Mouse (Mus musculus): ENCODE measurements around the gene Hdgfl2. TPM values are rescaled to one million over a fixed set of nuclear protein-coding genes. Genes with fewer than 3 reads are reported as not detected.
A peak's percentile ranks its signal among the peaks of the same experiment; 100 is the strongest.

The Hdgfl2 gene
- polyA plus RNA-seq, 1 experiment from 2014 or later: 191 TPM

DNA sequence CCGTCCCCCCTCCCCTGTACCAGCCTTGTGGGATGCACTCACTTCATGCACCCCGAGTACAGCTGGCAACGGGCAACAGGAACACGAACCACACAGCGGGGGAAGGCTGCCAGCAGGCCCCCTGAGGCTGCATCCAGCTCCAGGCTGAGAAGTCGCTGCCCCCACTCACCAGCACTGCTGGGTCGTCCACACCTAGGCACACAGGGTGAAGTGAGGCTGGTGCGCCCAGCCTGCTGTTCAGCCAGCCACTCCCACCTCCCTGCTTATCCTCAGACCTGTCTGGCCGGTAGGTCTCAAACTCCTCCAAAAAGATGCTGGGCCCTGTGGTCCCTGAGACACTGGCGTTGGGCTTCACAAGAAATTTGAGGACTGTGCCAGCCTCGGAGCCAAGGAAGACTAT is 46.7 kb downstream of the Hdgfl2 start:
- Histone ChIP-seq H3K27ac (replicated peaks) (no peak overlapping the region), H3K4me3 (no peak overlapping the region), H3K27me3 (ENCODE audit: low read depth, poor library complexity, severe bottlenecking) (peaks cover 48% of the 10 kb centered on the region), H3K36me3 (peaks cover 13% of the 10 kb centered on the region), H3K4me1 (peaks cover 12% of the 10 kb centered on the region), H3K9me3 (replicated peaks) (peaks cover 22% of the 10 kb centered on the region)
- DNase-seq (ENCODE audit: low spot score): no peak
- 80% methylated on average over 11 of the region's 11 CpGs for WGBS

DNA sequence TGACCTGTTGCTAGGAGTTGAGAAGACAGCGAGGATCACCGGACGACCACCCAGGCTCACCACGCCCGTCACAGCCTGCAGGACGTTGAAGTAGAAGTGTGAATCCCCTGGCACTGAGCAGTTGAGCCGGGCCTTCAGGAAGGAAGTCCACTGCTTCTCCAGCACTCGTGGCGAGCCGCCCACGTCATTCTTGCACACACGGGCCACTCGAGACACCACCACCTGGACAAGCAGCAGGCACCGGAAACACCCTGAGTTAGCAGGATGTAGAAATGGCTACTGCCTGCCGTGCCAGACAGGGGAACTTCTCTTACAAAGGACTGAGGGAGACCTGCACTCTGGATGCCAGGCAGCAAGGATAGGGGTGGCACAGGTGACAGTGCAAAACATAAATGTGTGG is 48.8 kb downstream of the Hdgfl2 start:
- Histone ChIP-seq H3K4me3 (no peak overlapping the region), H3K27ac (replicated peaks) (no peak overlapping the region), H3K27me3 (ENCODE audit: low read depth, poor library complexity, severe bottlenecking) (peaks cover 27% of the 10 kb centered on the region), H3K4me1 (peaks cover 17% of the 10 kb centered on the region), H3K9me3 (replicated peaks) (peaks cover 6% of the 10 kb centered on the region), H3K36me3 (peaks cover 12% of the 10 kb centered on the region)
- WGBS: 89% methylated on average over 15 of the region's 15 CpGs
- no peak for DNase-seq (ENCODE audit: low spot score)

DNA sequence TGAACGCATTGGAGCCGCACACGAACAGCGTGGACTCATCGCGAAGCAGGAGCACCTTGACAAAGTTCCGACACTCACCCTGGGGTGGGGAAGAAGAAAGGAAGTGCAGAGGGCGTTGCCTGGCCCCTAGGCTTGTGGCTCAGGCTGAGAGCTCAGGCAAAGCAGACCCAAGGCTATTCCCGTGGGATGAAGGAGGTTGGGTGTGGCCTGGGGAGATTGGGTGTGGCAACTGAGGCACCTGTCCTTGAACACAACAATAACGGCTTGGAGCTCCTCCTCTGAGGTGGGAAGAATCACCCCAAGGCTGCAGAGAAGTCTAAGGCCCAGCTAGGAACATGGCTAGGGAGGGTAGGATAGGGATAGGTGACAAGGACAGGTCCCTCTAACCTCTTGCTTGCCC is 51.7 kb downstream of the Hdgfl2 start:
- Histone ChIP-seq H3K4me3 (no peak overlapping the region), H3K36me3 (peaks cover 12% of the 10 kb centered on the region), H3K27ac (replicated peaks) (no peak overlapping the region), H3K9me3 (replicated peaks) (no peaks in the 10 kb centered on the region; the same call in 1 of the 2 replicates), H3K27me3 (ENCODE audit: low read depth, poor library complexity, severe bottlenecking) (peaks cover 11% of the 10 kb centered on the region), H3K4me1 (peaks cover 32% of the 10 kb centered on the region)
- no peak for DNase-seq (ENCODE audit: low spot score)
- 93% methylated on average over 10 of the region's 10 CpGs for WGBS

DNA sequence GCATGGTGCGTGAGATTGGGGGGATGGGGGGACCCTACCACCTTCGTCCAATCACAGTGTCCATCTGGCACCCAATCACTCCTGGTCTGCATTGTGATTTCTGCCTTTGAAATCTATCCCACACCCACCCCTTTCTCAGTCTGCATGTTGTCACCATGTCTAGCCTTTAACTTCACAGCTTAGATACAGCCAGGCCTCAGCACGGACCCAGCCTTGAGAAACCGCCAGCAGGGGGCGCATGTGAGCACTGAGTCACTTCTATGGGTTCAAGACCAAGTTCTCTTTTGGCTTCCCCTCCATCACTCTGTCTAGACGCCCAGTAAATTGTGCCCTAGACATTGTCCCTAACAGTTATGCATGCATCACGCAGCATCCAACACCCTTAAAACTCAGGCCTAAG is 52.4 kb downstream of the Hdgfl2 start:
- H3K27ac ChIP-seq (replicated peaks): no peak overlapping the region
- no peaks in the 10 kb centered on the region; the same call in 1 of the 2 replicates for H3K9me3 ChIP-seq (replicated peaks)
- H3K36me3 ChIP-seq: peaks cover 12% of the 10 kb centered on the region
- H3K4me1 ChIP-seq: peaks cover 32% of the 10 kb centered on the region
- no peak overlapping the region for H3K4me3 ChIP-seq
- H3K27me3 ChIP-seq (ENCODE audit: low read depth, poor library complexity, severe bottlenecking): peaks cover 18% of the 10 kb centered on the region
- peak; percentile 62 for DNase-seq (ENCODE audit: low spot score)
- 39% methylated on average over 7 of the region's 7 CpGs for WGBS

DNA sequence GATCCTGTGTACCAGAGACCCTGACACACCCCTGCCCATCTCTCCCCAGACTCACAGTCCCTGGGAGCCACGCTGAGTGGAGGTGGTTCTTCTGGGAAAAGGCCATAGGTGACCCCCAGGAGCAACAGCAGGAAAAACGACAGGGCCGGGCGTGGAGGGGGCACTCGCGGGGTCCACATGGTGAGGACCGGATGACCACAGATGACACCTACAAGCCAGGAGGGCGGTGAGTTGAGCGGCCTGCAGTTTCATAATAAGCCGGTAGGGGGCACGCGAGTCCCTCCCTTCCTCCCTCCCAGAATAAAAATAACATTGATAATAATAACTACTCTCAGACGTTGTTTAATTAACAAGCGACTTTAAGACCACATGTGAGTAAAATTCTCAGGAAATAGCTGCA is 53.2 kb downstream of the Hdgfl2 start:
- WGBS: 5% methylated on average over 14 of the region's 14 CpGs
- no peaks in the 10 kb centered on the region; the same call in 1 of the 2 replicates for H3K9me3 ChIP-seq (replicated peaks)
- H3K4me1 ChIP-seq: peaks cover 38% of the 10 kb centered on the region
- DNase-seq (ENCODE audit: low spot score): peak; percentile 60
- H3K27me3 ChIP-seq (ENCODE audit: low read depth, poor library complexity, severe bottlenecking): peaks cover 27% of the 10 kb centered on the region
- H3K4me3 ChIP-seq: no peak overlapping the region
- H3K27ac ChIP-seq (replicated peaks): no peak overlapping the region
- peaks cover 12% of the 10 kb centered on the region for H3K36me3 ChIP-seq

DNA sequence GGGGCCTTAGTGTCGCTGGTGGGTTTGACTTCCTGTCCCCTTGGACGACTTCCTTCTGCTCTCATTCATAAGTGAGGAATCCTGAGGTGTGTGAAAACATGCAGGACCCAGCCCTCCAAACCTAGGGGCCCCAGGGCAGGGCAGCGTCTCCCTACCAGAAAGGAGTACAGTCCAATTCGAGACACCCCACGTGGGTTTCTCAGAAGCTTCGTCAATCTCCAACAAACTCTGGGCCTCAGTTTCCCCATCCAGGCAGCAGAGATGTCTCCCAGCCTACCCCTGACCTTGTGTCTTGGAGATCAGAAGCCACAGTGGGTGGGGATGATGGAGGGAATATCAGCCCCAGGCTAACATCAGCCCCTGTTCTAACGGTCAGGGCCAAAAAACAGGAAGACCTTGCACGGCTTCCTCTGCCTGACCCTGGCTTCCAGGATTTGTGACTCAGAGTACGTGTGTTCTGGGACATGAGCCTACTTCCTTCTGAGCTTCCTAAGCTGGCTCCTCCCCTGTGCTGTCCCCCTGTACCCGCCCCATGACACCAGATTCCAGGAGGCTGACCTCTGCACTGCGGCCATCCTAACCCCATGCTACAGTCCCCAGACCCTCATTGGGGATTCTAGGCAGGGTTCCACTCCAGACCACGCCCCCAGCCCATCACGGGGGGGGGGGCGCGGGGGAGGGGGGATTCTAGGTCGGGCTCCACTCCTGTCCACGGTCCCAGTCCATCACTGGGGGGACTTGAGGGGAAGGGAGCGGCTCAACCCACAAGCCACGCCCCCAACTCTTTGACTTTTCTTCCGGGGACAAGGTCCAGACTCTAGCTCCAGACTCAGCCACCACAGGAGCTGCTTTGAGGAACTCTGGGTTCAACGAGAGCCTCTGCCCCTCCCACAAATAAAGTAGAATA is 54.3 kb downstream of the Hdgfl2 start:
- Histone ChIP-seq H3K9me3 (replicated peaks) (no peaks in the 10 kb centered on the region; the same call in 1 of the 2 replicates), H3K36me3 (peaks cover 8% of the 10 kb centered on the region), H3K27ac (replicated peaks) (peak overlapping the region; percentile 50; the same call in 1 of the 2 replicates), H3K27me3 (ENCODE audit: low read depth, poor library complexity, severe bottlenecking) (peaks cover 37% of the 10 kb centered on the region), H3K4me1 (peaks cover 48% of the 10 kb centered on the region), H3K4me3 (peak overlapping the region; percentile 47)
- peak; percentile 56 for DNase-seq (ENCODE audit: low spot score)
- WGBS: 22% methylated on average over 18 of the region's 21 CpGs

DNA sequence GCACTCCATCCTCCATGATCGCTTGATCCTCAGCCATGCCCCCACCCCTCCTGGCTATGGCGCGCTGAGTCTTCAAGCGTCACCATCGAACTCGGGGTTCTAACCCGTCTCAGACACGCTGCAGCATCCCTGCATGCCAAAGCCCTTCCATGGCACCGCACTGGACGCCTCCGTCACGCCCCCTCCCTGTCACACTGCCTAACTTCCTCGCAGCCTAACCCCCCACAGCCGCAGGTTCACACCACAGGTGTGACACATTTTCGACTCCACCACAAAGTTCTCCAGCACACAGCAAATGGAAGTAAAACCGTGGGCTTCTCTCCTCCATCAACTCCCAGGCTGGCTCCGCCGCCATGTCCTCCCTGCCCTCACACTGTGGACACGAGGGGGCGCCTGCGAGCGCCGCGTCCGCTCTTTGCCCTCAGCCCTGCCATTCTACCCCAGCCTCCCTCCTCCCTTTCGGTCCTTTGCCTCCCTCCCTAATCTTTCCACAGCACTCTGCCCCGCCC is 55.1 kb downstream of the Hdgfl2 start:
- WGBS: 2% methylated on average over 27 of the region's 27 CpGs
- H3K9me3 ChIP-seq (replicated peaks): no peaks in the 10 kb centered on the region; the same call in 1 of the 2 replicates
- H3K4me3 ChIP-seq: peak overlapping the region; percentile 47
- peaks cover 8% of the 10 kb centered on the region for H3K36me3 ChIP-seq
- peaks cover 45% of the 10 kb centered on the region for H3K27me3 ChIP-seq (ENCODE audit: low read depth, poor library complexity, severe bottlenecking)
- DNase-seq (ENCODE audit: low spot score): peak; percentile 65
- H3K27ac ChIP-seq (replicated peaks): peak overlapping the region; percentile 50
- H3K4me1 ChIP-seq: peaks cover 56% of the 10 kb centered on the region

DNA sequence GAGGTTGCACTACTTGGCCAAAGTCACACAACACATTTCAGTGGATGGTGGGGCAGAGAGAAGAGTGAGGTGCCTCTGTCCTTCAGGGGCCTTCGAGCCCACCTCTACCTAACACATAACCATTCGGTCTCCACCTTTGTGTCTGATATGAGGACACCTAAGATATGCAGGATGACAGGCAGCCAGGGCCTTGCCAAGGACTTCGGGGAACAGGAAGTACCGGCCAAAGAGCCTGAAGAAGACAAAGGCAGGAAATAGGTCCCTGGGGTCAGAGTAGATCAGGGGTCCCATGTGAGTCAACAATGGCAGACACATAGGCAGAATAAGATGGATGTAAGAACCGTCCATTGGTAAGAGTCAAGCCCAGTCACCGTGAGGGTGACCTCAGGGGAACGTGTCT is 57.1 kb downstream of the Hdgfl2 start:
- Histone ChIP-seq H3K4me1 (peaks cover 76% of the 10 kb centered on the region), H3K27me3 (ENCODE audit: low read depth, poor library complexity, severe bottlenecking) (peaks cover 65% of the 10 kb centered on the region), H3K27ac (replicated peaks) (no peak overlapping the region), H3K9me3 (replicated peaks) (no peaks in the 10 kb centered on the region), H3K4me3 (no peak overlapping the region), H3K36me3 (no peaks in the 10 kb centered on the region)
- WGBS: 93% methylated on average over 7 of the region's 7 CpGs
- DNase-seq (ENCODE audit: low spot score): no peak

DNA sequence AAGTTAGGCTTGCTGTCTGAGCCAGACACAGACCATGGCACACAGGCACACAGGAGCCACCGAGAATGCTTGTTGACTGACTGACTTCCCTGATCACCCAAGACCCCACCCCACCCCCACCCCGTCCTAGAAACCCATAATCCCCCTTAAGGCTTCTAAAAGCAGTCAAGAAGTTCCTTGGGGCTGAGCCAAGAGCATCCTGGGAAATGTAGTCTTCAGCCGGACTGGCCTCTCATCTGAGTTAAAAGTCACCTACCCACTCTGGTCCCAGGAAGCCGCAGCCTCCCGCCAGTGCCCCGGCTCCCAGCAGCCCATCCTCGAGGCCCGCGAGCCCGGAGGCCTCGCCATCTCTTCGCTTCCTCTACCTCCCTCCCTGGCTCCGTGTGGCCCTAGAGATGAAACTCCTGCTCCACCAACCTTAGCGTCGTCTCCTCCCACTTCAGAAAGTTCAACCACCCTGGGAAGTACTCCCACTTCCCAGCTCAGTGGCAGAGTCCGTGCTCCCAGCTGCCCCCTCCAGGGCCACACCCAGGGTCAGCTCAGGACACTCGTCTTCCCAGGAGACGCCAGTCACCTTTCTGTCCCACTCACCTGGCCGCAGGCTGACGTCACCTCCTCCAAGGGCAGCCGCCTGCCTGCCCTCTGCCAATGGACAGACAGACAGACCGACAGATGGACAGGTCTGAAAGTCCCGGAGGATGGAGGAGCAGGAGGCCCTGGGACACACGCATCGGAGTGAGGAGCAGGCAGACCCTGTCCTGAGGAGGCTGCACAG is 58.6 kb downstream of the Hdgfl2 start:
- H3K9me3 ChIP-seq (replicated peaks): no peaks in the 10 kb centered on the region
- H3K4me1 ChIP-seq: peaks cover 86% of the 10 kb centered on the region
- WGBS: 15% methylated on average over 25 of the region's 25 CpGs
- no peak for DNase-seq (ENCODE audit: low spot score)
- H3K36me3 ChIP-seq: no peaks in the 10 kb centered on the region
- H3K27ac ChIP-seq (replicated peaks): no peak overlapping the region
- peak overlapping the region; percentile 79 for H3K4me3 ChIP-seq
- peaks cover 80% of the 10 kb centered on the region for H3K27me3 ChIP-seq (ENCODE audit: low read depth, poor library complexity, severe bottlenecking)

DNA sequence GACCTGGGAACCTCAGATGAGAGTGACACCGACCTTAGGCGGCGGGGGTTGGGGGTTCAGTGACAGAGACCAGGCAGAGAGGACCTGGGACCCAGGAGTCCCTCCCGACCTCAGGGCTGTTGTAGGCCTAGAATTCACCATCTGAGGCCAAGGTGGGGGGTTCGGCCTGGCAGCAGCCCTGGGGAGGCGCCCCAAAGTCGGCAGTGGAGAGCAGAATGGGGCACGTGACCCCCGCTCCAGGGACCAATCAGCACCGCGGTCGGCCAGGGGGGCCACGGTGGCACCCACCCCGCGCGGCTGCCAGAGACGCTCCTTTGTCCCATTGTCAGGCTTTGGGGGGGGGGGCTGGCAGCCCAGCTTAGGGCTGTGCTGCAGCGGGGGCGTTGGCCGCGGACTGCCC is 59.9 kb downstream of the Hdgfl2 start:
- Histone ChIP-seq H3K9me3 (replicated peaks) (no peaks in the 10 kb centered on the region), H3K27ac (replicated peaks) (peak overlapping the region; percentile 81), H3K27me3 (ENCODE audit: low read depth, poor library complexity, severe bottlenecking) (peaks cover 93% of the 10 kb centered on the region), H3K36me3 (no peaks in the 10 kb centered on the region), H3K4me3 (peak overlapping the region; percentile 79), H3K4me1 (peaks cover 74% of the 10 kb centered on the region)
- DNase-seq (ENCODE audit: low spot score): no peak
- 5% methylated on average over 21 of the region's 21 CpGs for WGBS

DNA sequence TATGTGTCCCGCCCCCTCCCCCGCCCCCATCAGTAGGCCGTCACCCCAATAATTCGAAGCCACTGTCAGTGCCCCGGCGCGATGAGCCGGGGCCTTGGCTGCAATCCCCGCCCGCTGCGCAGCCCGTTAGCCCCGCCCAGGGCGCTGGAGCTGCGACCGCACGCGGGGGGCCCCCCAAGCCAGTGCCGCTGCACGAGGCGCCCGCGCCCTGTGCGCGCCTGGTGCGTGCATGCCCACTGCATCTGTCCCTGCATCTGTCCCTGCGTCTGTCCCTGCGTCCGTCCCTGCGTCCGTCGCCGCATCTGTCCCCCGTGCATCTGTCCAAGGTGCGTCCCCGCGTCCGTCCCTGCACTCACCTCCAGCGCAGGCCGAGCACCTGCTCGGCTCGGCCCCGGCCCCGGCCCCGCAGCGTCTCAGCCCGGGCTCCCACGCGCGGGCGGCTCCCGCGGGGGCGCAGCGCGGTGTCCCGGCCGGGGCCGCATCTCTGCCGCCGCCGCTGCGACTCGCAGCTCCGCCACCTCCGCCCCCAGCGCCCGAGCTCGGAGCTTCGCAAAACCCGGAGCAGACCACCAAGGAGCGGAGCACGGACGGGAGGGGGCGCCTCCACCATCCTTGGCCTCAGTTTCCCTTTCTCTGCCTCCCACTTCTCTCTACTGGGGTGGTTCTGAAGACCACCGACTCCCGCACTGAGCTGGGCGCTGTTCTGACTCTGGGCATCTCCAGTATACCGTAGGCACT is 60.6 kb downstream of the Hdgfl2 start, which contains the start of gene Sema6b:
Gene Sema6b, minus strand, starts transcription at position 486 of the 738 bp plus-strand sequence.
- peak within 1 kb of the TSS; percentile 79 for H3K4me3 ChIP-seq
- 1% methylated on average over 79 of the region's 79 CpGs for WGBS
- no peaks in the 10 kb centered on the region for H3K9me3 ChIP-seq (replicated peaks)
- peak within 1 kb of the TSS; percentile 81 for H3K27ac ChIP-seq (replicated peaks)
- H3K36me3 ChIP-seq: no peaks in the 10 kb centered on the region
- peaks cover 99% of the 10 kb centered on the region for H3K27me3 ChIP-seq (ENCODE audit: low read depth, poor library complexity, severe bottlenecking)
- DNase-seq (ENCODE audit: low spot score): peak; percentile 81
- H3K4me1 ChIP-seq: peaks cover 67% of the 10 kb centered on the region

Measured in midbrain, embryonic 10.5 days (tissue).